Mouse (Mus musculus): ENCODE measurements at regions not wholly inside any gene's neighbourhood (a gene's known extent, or its start where the extent isn't known, plus 50 kb on each side); places are given as distances from the start of the nearest gene placed in this dataset.

DNA sequence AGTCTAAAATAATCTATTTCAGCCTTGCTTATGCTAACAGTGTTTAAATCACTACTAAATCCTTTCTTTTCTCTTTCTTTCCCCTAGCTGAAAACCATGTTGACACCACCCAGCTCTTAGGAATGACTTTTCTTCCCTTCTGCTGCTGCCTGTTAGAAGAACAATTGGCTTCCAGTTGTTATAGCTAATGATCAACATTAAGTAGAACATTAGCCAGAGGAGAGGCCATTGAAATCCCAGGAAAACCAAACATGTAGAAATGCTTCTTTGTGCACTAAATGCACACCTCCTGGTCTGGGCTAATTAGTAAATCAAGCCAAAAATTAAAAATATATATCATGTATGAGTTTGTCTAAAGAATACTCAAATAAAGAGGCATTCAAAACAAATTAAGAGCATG is 703.0 kb upstream of the Arpp21 start:
- no peak for DNase-seq (ENCODE audit: low spot score in 2 of 2)

DNA sequence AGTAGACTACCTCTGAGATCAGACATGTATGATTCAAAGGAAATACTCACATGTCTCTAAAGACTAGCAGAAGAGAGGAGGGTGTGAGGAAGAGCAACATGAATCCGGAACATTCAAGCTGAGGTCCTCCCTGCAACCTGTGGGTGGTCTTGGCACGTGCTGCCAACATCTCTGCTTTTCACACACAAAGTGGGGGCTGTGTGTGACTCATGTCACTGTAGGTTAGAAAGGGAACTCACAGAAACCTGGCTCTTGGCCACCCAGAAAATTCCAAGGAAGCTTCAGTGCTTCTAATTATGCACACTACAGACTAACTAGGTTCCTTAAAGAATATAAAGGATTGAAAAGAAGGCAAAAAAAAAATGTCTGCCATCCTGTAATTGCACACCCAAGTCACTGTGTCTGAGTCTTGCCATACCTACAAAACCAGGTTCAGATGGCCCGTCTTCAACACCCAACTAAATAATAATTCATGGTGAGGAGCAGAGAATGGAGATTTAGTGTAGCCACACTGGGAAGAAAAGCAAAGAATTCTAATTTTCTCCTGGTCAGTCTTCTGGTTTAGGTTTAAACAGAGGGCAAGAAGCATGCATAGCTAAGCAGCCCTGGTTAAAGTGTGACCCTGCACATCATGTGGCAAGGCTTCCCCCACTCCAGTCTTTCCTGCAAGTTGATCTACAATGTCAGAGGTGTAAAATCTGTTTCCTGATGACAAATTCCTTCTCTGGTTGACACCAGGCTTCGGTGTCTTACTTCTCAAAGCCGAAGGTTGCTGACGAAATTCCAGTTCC is 673.8 kb upstream of the Arpp21 start:
- no peak for DNase-seq (ENCODE audit: low spot score in 2 of 2)

DNA sequence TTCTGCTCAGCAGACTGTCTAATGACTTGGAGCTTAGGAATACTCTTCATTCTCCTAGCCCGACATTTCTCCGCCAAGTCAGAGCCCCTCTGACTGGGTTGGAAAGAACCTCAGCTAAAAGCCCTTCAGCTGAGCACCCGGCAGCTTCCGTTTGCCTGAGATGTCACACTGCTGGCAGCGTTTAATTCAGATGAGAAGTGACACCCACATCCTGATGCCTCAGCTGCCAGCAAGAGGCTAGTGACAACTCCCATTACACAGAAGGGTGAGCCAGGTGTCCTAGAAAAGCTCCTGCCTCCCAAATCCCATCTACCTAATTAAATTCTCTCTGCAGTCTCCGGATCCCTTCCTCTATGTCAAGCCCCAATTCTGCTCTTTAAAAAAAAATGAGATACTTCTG is 670.2 kb upstream of the Arpp21 start:
- no peak for DNase-seq (ENCODE audit: low spot score in 2 of 2)

DNA sequence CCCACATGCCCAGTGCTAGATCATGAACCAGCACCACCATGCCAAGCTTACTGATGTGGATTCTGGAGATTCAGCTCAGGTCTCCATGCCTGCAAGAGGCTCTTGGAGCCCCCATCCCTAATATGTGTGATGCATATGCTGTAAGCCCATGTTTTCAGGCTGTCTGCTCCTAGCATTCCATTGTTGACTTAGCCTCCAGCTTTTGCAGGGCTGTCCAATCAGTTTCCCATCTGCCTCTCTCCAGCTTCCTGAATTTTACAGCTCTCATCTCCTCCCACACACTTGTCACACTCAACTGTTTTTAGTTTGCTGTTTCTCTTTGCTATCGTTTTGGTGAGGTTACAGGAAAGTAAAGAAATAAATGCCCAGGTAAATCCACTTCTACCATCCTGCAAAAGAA is 629.2 kb upstream of the Arpp21 start:
- no peak for DNase-seq (ENCODE audit: low spot score in 2 of 2)

DNA sequence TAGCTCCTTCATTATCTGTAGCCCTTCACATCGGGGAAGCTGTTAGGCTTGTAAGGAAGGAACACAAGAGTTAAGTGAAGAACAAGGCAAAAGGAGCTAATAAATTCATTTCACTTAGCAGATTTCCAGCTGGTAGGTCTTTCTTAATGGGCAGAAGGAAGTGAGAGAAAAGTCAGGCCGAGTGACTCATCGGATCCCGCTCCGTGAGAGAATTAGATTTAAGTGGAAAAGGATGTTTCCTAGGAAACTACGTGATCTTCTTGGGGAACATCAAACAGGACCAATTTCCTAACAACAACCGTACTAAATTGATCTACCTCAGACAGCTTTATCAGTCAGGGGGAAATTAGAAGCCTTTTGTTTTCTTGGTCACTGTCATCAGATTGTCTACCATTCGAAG is 625.4 kb upstream of the Arpp21 start:
- DNase-seq (ENCODE audit: low spot score in 2 of 2) = no peak

DNA sequence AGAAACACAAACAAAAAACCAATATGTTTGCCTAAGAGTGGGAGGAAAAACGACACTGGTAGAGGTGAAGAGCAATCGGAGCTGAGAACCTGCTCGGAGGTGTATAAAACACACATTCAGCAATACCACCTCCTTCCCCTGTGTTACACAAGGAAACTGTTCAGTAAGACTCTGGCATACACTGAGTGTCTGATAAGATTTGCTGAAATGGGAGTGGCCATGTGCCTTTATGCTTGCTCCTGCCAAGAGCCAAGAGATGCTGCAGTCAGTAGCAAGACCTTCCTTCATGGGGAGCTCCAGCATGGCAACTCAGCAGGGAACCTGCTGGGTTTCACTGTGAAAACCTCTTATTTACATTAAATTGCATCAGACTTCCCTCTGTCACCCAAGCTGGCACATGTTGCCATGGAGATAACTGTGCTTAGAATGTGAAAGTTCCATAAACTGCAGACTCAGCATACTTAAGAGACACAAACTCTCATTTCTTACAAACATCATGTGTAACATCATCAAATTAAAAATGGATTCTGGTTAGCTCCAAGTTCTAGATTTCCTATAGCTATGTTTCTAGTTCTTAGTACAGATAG is 624.7 kb upstream of the Arpp21 start:
- no peak for DNase-seq (ENCODE audit: low spot score in 2 of 2)

DNA sequence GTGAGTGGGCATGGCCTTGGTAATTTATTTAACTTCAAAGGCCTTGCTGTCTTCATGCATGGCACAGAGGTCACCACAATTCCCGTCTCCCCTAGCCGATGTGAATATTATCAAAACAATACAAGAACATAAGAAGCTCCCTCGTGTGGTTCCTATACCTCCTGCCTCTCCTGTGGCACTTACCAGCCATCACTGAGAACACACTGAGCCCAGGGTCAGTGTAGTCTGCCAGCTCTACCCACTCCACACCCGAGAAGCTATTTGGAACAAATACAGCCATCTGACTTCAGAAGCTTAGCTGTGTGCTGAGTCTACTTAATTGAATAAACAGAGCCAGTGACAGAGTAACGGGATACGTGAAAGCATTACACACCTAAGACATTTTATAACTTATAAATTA is 605.7 kb upstream of the Arpp21 start:
- DNase-seq (ENCODE audit: low spot score in 2 of 2) = no peak

DNA sequence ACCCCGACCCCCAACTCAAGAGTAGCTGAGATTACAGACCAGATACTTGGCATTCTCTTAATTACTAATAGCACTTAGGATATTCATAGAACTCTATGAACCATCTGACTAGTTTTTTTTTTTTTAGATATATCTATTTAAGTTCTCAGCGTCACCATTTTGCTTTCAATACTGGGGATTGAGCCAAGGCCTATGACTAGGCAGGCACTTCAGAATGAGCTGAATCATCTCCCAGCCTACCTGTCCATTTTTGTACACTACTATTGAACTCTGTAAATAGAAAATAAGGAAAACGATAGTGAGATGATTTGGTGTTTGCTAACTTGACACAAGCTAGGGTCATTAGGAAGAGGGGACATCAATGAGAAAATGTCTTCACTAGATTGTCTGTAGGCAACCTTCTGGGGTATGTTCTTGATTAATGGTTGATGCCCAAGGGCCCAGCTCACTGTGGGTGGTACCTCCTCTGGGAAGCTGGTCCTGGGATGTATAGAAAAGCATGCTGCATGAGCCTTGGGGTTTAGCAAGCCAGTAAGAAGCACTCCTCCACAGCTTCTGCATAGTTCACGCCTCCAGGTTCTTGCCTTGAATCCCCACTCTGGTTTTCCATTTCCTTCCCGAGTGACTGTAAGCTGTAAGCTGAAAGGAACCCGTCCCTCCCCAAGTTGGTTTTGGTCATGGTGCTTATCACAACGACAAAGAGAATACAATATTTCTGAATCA is 603.5 kb upstream of the Arpp21 start:
- DNase-seq (ENCODE audit: low spot score in 2 of 2) = no peak

DNA sequence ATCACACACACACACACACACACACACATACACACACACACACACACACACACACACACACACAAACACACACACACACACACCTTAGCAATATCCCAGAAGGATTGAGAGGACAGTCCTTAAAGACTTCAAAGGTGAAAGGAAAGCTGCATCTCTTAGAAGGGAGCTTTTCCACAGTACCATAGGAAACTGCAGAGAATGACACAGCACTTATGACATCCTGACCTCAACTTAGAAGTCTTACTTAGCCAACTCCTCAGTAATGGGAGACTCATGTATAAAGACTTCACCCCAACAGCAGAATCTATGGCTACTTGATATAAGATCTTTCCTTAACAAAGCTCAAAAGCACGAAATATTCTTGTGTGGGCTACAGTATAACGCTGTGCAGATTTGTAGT is 601.8 kb upstream of the Arpp21 start:
- no peak for DNase-seq (ENCODE audit: low spot score in 2 of 2)

DNA sequence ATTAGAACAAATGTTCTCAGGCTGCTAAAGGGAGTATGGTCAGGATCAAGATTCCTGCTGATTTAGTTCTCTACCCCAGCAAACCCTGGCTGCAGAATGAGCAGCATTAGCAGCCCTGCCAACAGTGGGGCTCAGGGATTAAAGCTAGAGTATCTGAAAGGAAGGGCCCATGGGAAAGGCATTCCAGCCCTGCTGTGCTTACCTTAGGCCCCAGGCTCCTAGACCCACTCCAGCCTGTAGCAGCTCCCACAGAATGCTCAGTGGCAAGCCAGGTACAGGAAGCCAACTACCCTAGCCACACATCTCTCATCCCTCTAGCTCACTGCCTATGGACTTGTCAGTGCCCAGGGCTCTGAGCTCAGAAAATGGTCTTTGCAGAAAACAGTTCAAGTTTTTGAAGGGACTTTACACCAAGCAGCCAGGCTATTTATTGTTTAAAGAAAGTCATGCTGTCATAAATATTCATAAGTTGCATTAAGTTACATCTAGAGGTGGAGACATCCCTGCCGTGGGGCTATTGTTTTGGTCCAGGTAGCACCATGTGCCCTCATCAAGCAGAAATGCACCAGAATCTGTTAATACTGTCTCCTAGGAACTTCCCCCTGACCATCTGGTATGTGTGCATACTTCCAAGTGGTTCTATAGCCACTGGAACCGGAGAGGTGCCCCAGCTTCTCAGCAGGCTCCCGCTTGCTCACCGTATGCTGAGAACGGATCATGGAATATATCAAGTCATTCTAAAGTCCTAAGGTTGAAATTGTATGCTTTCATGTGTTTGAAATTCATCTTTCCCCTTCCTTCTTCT is 598.9 kb upstream of the Arpp21 start:
- DNase-seq (ENCODE audit: low spot score in 2 of 2) = no peak

DNA sequence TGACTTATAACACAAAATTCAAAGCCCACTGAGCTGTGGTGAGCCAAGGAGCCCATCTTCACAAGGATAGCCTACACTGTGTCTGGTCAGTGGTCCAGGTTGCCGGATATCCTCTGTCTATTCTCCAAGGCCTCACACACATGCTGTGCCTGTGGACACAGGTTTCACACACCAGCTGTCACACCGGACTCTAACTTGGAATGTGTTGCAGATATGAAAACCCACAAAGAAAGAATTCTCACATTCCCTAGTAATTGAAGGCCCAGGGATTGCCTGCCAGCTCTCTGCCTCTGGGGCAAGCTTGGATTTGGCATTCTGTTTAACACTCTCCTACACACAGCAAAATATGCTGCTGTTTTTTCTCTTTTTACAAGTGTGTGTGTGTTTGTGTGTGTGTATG is 595.4 kb upstream of the Arpp21 start:
- no peak for DNase-seq (ENCODE audit: low spot score in 2 of 2)

DNA sequence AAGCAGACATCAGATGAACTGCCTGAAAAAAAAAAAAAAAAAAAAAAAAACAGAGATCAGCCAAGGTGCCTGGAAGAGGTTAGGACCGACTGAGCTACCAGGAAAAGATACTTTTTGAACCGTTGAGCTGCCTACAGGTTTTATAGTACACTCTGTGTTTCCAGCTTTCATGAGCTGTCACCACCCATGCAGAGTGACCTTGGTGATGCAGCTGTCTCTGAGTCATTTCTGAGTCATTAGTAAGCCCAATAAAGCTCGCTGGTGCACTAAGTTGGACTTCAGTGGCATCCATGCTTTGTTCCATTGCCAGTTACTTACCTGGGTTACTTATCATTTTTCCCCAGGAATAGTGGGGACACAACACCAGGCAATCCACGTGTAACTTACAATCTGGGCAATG is 592.9 kb upstream of the Arpp21 start:
- no peak for DNase-seq (ENCODE audit: low spot score in 2 of 2)

DNA sequence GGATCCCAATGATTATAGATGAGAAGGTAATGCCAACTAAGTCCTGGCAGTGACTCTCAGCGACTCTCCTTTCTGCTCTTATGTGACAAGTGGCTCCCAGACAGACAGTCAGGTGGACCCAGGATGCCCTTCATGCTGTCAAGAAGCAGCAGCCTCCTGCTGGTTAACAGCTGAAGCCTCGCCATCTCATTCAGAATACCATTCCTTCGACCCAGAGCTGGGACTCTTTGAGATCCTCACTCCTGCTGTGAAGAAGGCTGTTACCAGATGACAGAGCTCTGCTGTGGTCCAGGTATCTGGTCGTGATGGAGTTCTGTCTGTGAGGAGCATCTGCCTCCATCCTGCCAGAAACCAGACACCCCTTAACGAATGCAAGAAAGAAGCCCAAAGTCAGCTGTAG is 590.9 kb upstream of the Arpp21 start:
- DNase-seq (ENCODE audit: low spot score in 2 of 2) = no peak

DNA sequence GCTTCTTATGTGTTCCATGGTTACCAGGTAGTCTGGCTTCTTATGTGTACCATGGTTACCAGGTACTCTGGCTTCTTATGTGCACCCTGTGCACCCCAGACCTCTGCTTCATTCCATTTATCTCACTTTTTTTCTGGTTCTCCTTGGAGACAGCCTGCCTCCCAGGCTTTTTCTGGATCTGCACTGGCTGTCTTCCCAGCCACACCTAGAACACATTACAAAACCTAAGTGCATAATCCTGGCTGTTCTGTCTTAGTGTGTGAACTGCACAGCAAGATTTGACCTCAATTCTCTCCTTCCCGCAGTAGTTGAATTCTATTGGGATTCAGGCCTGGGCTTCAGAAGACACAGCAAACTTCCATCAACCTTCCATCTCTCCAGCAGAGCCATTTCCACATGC is 586.2 kb upstream of the Arpp21 start:
- no peak for DNase-seq (ENCODE audit: low spot score in 2 of 2)

DNA sequence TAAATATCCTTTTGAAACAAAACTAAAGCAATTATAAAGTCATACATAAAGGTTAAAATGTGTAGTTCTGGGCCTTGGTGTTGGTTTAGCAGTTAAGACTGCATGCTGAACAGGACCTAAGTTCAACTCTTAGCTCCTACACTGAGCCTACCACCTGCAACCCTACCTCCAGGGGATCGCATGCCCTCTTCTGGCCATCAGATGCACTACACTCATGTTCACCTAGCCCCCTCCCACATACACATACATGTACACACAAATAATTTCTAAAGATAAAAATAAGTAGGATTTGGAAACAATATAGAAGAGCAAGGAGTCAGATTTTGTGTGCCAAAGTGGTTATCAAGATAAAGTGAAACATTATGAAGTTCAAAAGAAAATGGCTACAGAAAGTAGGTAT is 576.2 kb upstream of the Arpp21 start:
- no peak for DNase-seq (ENCODE audit: low spot score in 2 of 2)

DNA sequence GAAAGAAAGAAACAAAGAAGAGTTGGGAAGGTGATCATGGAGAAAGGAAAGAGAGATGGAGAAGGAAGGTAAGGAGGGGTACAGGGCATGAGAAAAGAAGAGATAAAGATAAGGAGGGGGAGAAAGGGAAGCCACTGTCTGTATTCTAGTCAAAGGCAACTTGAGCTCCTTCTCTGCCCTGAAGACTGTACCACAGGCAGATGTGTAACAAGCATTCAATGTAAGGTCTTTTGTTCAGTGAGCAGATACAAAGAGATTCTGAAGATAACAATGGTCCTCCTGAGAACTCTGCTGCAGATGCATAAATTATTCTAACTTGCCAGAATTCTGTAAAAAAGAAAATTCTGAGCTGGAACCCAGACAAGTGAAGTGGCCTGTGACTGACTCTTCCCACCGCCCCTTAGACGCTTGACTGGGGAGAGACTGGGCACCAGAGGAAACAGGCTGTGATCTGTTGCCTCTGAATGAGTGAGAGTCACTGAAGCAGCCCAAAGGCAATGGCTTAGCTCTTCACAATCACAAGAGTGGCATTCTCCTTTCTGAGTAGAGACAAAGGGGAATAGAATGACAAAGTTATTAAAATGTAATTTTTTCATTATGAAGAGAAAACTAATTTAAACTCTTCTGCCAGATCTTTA is 564.0 kb upstream of the Arpp21 start:
- no peak for DNase-seq (ENCODE audit: low spot score in 2 of 2)

DNA sequence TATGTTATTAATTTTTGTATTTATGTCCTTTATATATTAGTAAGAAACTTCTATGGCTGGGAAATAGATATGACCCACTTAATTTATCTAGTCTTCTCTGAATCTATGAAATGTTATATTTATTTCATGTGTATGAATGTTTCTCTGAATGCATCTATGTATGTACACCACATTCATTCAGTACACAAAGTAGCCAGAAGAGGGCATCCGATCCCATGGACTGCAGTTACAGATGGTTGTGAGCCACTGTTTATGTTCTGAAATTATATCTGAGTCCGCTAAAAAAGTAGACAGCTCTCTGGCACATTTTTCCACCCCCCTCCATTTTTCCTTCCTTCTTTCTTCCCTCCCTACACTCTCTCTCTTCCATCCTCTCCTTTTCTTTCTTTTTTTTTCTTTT is 557.8 kb upstream of the Arpp21 start:
- DNase-seq (ENCODE audit: low spot score in 2 of 2) = no peak

DNA sequence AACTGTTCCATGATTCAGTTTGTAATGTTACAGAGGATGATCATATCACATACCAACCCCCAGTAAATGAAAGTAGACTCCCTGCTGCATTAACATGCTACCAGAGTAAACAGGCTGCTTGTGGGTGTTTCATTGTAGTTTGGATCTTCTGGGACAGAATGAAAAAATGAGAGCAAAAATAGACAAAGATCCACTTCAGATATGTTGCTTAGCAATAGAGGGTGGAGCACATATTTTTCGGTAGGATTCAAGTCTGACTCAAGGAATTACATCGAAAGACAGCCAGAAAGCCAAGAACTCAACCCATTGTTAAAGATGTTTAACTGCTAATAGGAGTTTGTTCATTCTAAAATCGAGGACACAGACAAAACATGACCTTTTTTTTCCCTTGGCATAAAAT is 536.2 kb upstream of the Arpp21 start:
- DNase-seq (ENCODE audit: low spot score in 2 of 2) = no peak

DNA sequence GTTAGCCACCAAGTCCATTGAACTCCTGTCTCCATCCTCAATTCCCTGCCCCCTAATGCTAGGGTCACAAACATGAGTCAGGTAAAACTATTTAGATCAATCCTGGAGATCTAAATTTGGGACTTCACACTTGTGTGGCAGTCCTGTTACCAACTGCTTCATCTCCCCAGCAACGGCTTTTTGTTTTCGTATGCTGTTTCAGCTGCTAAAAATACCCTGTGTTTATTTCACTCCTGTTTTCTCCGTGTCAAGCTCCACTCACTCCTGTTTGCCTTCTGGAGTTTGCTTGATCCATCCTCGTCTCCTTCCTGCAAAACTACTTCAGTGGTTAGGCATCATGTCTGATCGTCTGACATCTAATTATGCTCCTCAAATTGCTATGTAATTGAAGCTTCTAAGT is 508.9 kb upstream of the Arpp21 start:
- no peak for DNase-seq (ENCODE audit: low spot score in 2 of 2)

DNA sequence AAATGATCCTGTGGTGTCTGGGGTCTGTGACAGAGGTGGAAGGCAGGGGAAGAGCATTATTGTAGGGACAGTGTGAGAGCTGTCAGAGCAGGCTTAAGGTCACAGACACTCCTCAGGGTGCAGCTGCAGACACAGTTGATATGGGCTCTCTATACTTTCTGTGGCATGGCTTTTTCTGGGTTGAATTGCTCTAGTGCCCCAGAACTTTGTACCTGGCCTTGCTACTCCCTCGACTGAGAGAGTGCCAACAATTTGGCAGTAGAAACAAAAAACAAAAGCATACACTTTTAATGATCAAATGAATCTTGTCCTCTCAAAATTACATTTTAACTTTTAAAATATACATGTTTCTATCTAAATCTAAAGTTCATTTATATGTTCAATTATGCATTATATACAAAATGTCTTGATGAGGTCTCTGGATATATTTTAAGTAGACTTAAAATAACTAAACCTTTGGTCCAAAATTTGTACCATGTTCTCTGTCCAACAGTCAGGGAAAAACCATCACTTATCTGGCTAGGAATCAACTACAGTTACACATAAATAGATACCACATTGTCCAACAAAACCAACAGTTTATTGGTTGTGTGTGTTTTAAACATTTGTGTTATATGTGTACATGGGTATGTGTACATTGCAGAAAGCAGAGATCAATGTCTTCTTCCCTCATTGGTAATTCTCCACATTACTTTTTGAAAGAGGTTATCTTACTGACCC is 508.3 kb upstream of the Arpp21 start:
- no peak for DNase-seq (ENCODE audit: low spot score in 2 of 2)

DNA sequence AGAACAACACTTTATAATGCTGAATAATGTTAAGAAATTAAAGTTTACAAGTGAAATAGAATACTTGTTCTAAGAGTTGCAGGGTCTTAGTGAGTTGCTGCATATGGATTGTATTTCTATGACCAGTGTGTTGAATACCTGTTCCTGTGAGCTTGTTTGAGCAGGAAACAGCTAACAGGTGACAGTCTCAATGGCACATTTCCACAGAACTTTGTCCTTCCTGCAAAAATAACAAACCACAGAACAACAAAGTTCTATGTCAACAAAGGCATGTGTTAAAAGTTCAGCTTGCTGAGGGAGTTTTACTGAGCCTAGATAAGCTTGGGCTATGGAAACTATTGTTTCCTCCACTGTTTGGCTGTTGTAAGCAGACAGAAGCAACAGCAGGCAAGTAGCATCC is 500.0 kb upstream of the Arpp21 start:
- DNase-seq (ENCODE audit: low spot score in 2 of 2) = no peak
